Comparison of ENCODE assay signal across 11 mouse cellular contexts in the genomic region with DNA sequence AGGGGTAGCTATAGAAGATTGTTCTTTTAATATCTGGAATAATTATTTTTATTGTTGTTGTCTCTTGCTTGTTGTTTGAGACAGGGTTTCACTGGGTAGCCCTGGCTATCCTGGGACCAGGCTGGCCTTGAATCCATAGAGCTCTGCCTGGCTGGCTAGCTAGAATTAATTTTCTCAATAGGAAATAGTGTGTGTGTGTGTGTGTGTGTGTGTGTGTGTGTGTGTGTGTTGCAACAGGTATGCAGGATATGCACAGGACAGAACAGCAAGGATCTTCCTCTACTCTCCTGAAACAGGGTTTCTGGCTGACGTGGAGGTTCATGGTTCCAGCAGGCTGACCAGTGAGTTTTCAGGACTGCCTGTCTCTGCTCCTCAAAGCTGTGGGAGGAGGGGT. TPM values are rescaled to one million over a fixed set of nuclear protein-coding genes. Genes with fewer than 3 reads are reported as not detected.
DNase-seq lines count a peak whose midpoint lies in the region; ATAC-seq and TF ChIP-seq lines count a peak whose summit lies in the region.
"Had no signal": no experiment of that assay in that cellular context is flagged by ENCODE, and none has a peak within 500 bp of the region (broad histone marks: within the 10 kb centered on the region; RNA-seq: fewer than 3 reads in every experiment).

No protein-coding gene starts in this region.

- in situ Hi-C loops in ES-E14 (cut with MboI; ENCODE audit: low sequenced_read_pairs in 2 of 2, unreplicated experiment in 2 of 2), result no loop called here

- H3K36me3 ChIP-seq in heart, embryonic 12.5 days, result no peaks in the 10 kb centered on the region
- H3K36me3 ChIP-seq in ES-E14 (ENCODE audit: control insufficient read depth, insufficient read depth, low read length, poor library complexity, severe bottlenecking), result no peaks in the 10 kb centered on the region
- H3K36me3 ChIP-seq in heart, postnatal 0 days (replicated peaks; ENCODE audit: control insufficient read depth, insufficient read depth, low read length), result no peaks in the 10 kb centered on the region
- no peaks in the 10 kb centered on the region for H3K36me3 ChIP-seq in liver, postnatal 0 days (replicated peaks; ENCODE audit: insufficient read depth, low read length)

- peak overlapping the region; percentile 49 for H3K4me3 ChIP-seq in heart, embryonic 12.5 days
- peak overlapping the region; percentile 1 to 53; a peak in 3 of 4 replicates for H3K4me3 ChIP-seq in ES-E14 (ENCODE audit: insufficient read depth in 1 of 2, low read depth in 1 of 2, low read length in 2 of 2, poor library complexity in 1 of 2, severe bottlenecking in 1 of 2)
- H3K4me3 ChIP-seq in heart, postnatal 0 days (ENCODE audit: low read depth, low read length), result peak overlapping the region; percentile 20; the same call in 1 of the 2 replicates
- no peak overlapping the region for H3K4me3 ChIP-seq in liver, postnatal 0 days (ENCODE audit: low read depth, low read length)

- peak overlapping the region; percentile 82 for H3K4me2 ChIP-seq in heart, embryonic 12.5 days
- peak overlapping the region; percentile 47 for H3K4me2 ChIP-seq in heart, postnatal 0 days (ENCODE audit: low read depth, low read length)
- H3K4me2 ChIP-seq in liver, postnatal 0 days (ENCODE audit: low read depth, low read length), result peak overlapping the region; percentile 47

- WGBS in heart, embryonic 12.5 days, result 57% methylated on average over 1 of the region's 1 CpGs
- WGBS in heart, postnatal 0 days, result 80% methylated on average over 1 of the region's 1 CpGs
- WGBS in liver, postnatal 0 days (ENCODE audit: insufficient replicate concordance), result 56% methylated on average over 1 of the region's 1 CpGs

- TF ChIP-seq EP300 in heart, postnatal 0 days (IDR thresholded peaks at IDR 0.05; ENCODE audit: low read depth), result no peak
- no peak for TF ChIP-seq EP300 in liver, postnatal 0 days (IDR thresholded peaks at IDR 0.05; ENCODE audit: low read depth)

- H3K9me3 ChIP-seq in heart, embryonic 12.5 days (replicated peaks), result no peaks in the 10 kb centered on the region
- H3K9me3 ChIP-seq in ES-E14 (ENCODE audit: control insufficient read depth, insufficient read depth, low read depth, low read length), result no peaks in the 10 kb centered on the region
- H3K9me3 ChIP-seq in heart, postnatal 0 days (replicated peaks; ENCODE audit: control insufficient read depth, low read length), result no peaks in the 10 kb centered on the region
- H3K9me3 ChIP-seq in liver, postnatal 0 days (ENCODE audit: low read length), result no peaks in the 10 kb centered on the region

- TF ChIP-seq CTCF in heart, postnatal 0 days (IDR thresholded peaks at IDR 0.05; ENCODE audit: low read depth), result no peak
- no peak for TF ChIP-seq CTCF in liver, postnatal 0 days (IDR thresholded peaks at IDR 0.05; ENCODE audit: low read depth)

- peaks cover 8% of the 10 kb centered on the region for H3K4me1 ChIP-seq in heart, embryonic 12.5 days (replicated peaks)
- peaks cover 1 to 10% of the 10 kb centered on the region in 2 experiments; a peak in 3 of 4 replicates for H3K4me1 ChIP-seq in ES-E14 (ENCODE audit: control insufficient read depth in 2 of 2, insufficient read depth in 2 of 2, low read length in 2 of 2, poor library complexity in 1 of 2)
- no peaks in the 10 kb centered on the region for H3K4me1 ChIP-seq in heart, postnatal 0 days (ENCODE audit: control insufficient read depth, insufficient read depth)
- no peaks in the 10 kb centered on the region; the same call in 1 of the 2 replicates for H3K4me1 ChIP-seq in liver, postnatal 0 days (ENCODE audit: insufficient read depth)

- no peak overlapping the region for H3K9ac ChIP-seq in heart, embryonic 12.5 days
- peak overlapping the region; percentile 33; the same call in 1 of the 2 replicates for H3K9ac ChIP-seq in ES-E14 (ENCODE audit: insufficient read depth, low read depth, low read length, poor library complexity, severe bottlenecking)
- H3K9ac ChIP-seq in heart, postnatal 0 days (replicated peaks; ENCODE audit: low read depth, low read length), result peak overlapping the region; percentile 18; the same call in 1 of the 2 replicates
- no peak overlapping the region for H3K9ac ChIP-seq in liver, postnatal 0 days (replicated peaks)

- ATAC-seq in heart, embryonic 12.5 days (ENCODE audit: insufficient number of reproducible peaks, low FRiP score), result no peak
- ATAC-seq in heart, postnatal 0 days (ENCODE audit: insufficient read depth, low read depth), result no peak
- ATAC-seq in liver, postnatal 0 days, result no peak
- ATAC-seq in activated CD4-positive, CD25-positive, alpha-beta regulatory T cell, adult 4 months, result no peak
- ATAC-seq in inflammation-experienced regulatory T-cells, adult 6 months, result no peak

- DNase-seq in heart, adult 11 months, result no peak
- no peak for DNase-seq in ES-E14 (ENCODE audit: low read depth, low spot score)
- DNase-seq in heart, postnatal 0 days (ENCODE audit: low spot score), result no peak
- no peak for DNase-seq in liver, postnatal 0 days
- no peak for DNase-seq in urinary bladder, adult 2 months (ENCODE audit: low spot score)

- H3K27ac ChIP-seq in heart, embryonic 12.5 days (ENCODE audit: poor library complexity, severe bottlenecking), result no peak overlapping the region
- no peak overlapping the region; the same call in 1 of the 2 replicates for H3K27ac ChIP-seq in ES-E14 (ENCODE audit: insufficient read depth, low read depth, low read length, poor library complexity, severe bottlenecking)
- H3K27ac ChIP-seq in heart, postnatal 0 days (ENCODE audit: low read depth), result peak overlapping the region; percentile 56
- H3K27ac ChIP-seq in liver, postnatal 0 days (ENCODE audit: low read depth), result no peak overlapping the region

- H3K27me3 ChIP-seq in heart, embryonic 12.5 days (replicated peaks), result no peaks in the 10 kb centered on the region
- no peaks in the 10 kb centered on the region for H3K27me3 ChIP-seq in heart, postnatal 0 days (ENCODE audit: control insufficient read depth, insufficient read depth, low read length)
- H3K27me3 ChIP-seq in liver, postnatal 0 days (ENCODE audit: insufficient read depth, low read length), result no peaks in the 10 kb centered on the region

TF ChIP-seq in ES-E14, 5 proteins besides CTCF, POLR2A, EP300 and RAD21:
- no peak for TF ChIP-seq HCFC1 (IDR thresholded peaks at IDR 0.05; ENCODE audit: borderline replicate concordance, insufficient read depth, low read length)
- TF ChIP-seq ZC3H11A (IDR thresholded peaks at IDR 0.05; ENCODE audit: borderline replicate concordance, low read depth, low read length), result no peak
- TF ChIP-seq CHD2 (IDR thresholded peaks at IDR 0.05; ENCODE audit: low read depth, low read length), result no peak
- TF ChIP-seq ZNF384 (IDR thresholded peaks at IDR 0.05; ENCODE audit: low read depth, low read length), result no peak
- no peak for TF ChIP-seq MAFK (IDR thresholded peaks at IDR 0.05; ENCODE audit: insufficient read depth, low read depth, low read length)

RNA-seq across cellular contexts. Expression of gene Mill2, which starts 1.4 kb away (rescaled TPM):
- 0.17 and 0.31 TPM in 2 replicates for polyA plus RNA-seq in heart, embryonic 12.5 days (2016; fragmentation: Nextera tagmentation; extraction: Ambion mirVana)
- 0.04 and 0.21 TPM in 2 replicates for total RNA-seq in ES-E14 (2012; rRNA removed)
- total RNA-seq in heart, postnatal 0 days (2014; rRNA removed; ENCODE audit: low replicate concordance), result 0.34 and 3.0 TPM in 2 replicates
- 0.86 and 1.2 TPM in 2 replicates for polyA plus RNA-seq in heart, postnatal 0 days (2015; fragmentation: Nextera tagmentation; extraction: Ambion mirVana)
- polyA plus RNA-seq in liver, postnatal 0 days (2015; fragmentation: Nextera tagmentation; extraction: Ambion mirVana), result 0.17 and 0.36 TPM in 2 replicates
- not detected for polyA plus RNA-seq in activated CD4-positive, CD25-positive, alpha-beta regulatory T cell, adult 4 months (2017; shearing (Covaris generic))
- under 1 TPM; 0.57 to 0.67 (median 0.58) TPM for polyA plus RNA-seq in inflammation-experienced regulatory T-cells, adult 6 months (2017; shearing (Covaris generic))
- polyA plus RNA-seq in urinary bladder, adult 2 months (2012; rRNA removed), result 27.2 and 31.4 TPM in 2 replicates

RNA-seq across cellular contexts. Expression of gene Psg17, which starts 19.8 kb away (rescaled TPM):
- polyA plus RNA-seq in heart, embryonic 12.5 days (2016; fragmentation: Nextera tagmentation; extraction: Ambion mirVana), result not detected in 2 replicates
- total RNA-seq in ES-E14 (2012; rRNA removed), result not detected in 2 replicates
- not detected in 2 replicates for total RNA-seq in heart, postnatal 0 days (2014; rRNA removed; ENCODE audit: low replicate concordance)
- not detected in 2 replicates for polyA plus RNA-seq in heart, postnatal 0 days (2015; fragmentation: Nextera tagmentation; extraction: Ambion mirVana)
- not detected in 2 replicates for polyA plus RNA-seq in liver, postnatal 0 days (2015; fragmentation: Nextera tagmentation; extraction: Ambion mirVana)
- not detected for polyA plus RNA-seq in activated CD4-positive, CD25-positive, alpha-beta regulatory T cell, adult 4 months (2017; shearing (Covaris generic))
- not detected for polyA plus RNA-seq in inflammation-experienced regulatory T-cells, adult 6 months (2017; shearing (Covaris generic))
- polyA plus RNA-seq in urinary bladder, adult 2 months (2012; rRNA removed), result 0.37 and 0.59 TPM in 2 replicates
- total RNA-seq: adrenal gland, postnatal 14 days; gastrocnemius, postnatal 14 days had no signal

RNA-seq across cellular contexts. Expression of gene Pglyrp1, which starts 30.0 kb away (rescaled TPM):
- polyA plus RNA-seq in heart, embryonic 12.5 days (2016; fragmentation: Nextera tagmentation; extraction: Ambion mirVana), result 0.83 and 0.96 TPM in 2 replicates
- 0.89 and 1.4 TPM in 2 replicates for total RNA-seq in ES-E14 (2012; rRNA removed)
- 1.4 TPM in 1 of 2 replicates, not detected in the other for total RNA-seq in heart, postnatal 0 days (2014; rRNA removed; ENCODE audit: low replicate concordance)
- polyA plus RNA-seq in heart, postnatal 0 days (2015; fragmentation: Nextera tagmentation; extraction: Ambion mirVana), result 1.8 and 6.9 TPM in 2 replicates
- 118 and 119 TPM in 2 replicates for polyA plus RNA-seq in liver, postnatal 0 days (2015; fragmentation: Nextera tagmentation; extraction: Ambion mirVana)
- polyA plus RNA-seq in activated CD4-positive, CD25-positive, alpha-beta regulatory T cell, adult 4 months (2017; shearing (Covaris generic)), result 100 to 1,000 TPM; 275 to 290 TPM
- 100 to 1,000 TPM; 200 to 462 (median 264) TPM for polyA plus RNA-seq in inflammation-experienced regulatory T-cells, adult 6 months (2017; shearing (Covaris generic))
- 3.3 and 3.5 TPM in 2 replicates for polyA plus RNA-seq in urinary bladder, adult 2 months (2012; rRNA removed)

RNA-seq across cellular contexts. Expression of gene Psg19, which starts 42.9 kb away (rescaled TPM):
- not detected in 2 replicates for polyA plus RNA-seq in heart, embryonic 12.5 days (2016; fragmentation: Nextera tagmentation; extraction: Ambion mirVana)
- not detected in 2 replicates for total RNA-seq in ES-E14 (2012; rRNA removed)
- not detected in 2 replicates for total RNA-seq in heart, postnatal 0 days (2014; rRNA removed; ENCODE audit: low replicate concordance)
- polyA plus RNA-seq in heart, postnatal 0 days (2015; fragmentation: Nextera tagmentation; extraction: Ambion mirVana), result not detected in 2 replicates
- not detected in 2 replicates for polyA plus RNA-seq in liver, postnatal 0 days (2015; fragmentation: Nextera tagmentation; extraction: Ambion mirVana)
- not detected for polyA plus RNA-seq in activated CD4-positive, CD25-positive, alpha-beta regulatory T cell, adult 4 months (2017; shearing (Covaris generic))
- polyA plus RNA-seq in inflammation-experienced regulatory T-cells, adult 6 months (2017; shearing (Covaris generic)), result not detected
- not detected in 2 replicates for polyA plus RNA-seq in urinary bladder, adult 2 months (2012; rRNA removed)
- total RNA-seq: adrenal gland, postnatal 14 days; gastrocnemius, postnatal 14 days had no signal
- polyA plus RNA-seq: thymus, postnatal 0 days had no signal

Comparison
In these comparisons a context has a peak if more than half of its experiments do, and no peak if none do; other contexts are left out.
1. H3K9ac ChIP-seq: peak in ES-E14 (single experiment) and heart, postnatal 0 days (single experiment); none in heart, embryonic 12.5 days (single experiment) and liver, postnatal 0 days (single experiment).
2. RNA of gene Mill2, which starts 1.4 kb away (polyA plus RNA-seq): 27.2 to 31.4 TPM in urinary bladder, adult 2 months; 0.86 to 1.2 TPM in heart, postnatal 0 days, 0.57 to 0.67 TPM in inflammation-experienced regulatory T-cells, adult 6 months, 0.17 to 0.36 TPM in liver, postnatal 0 days, 0.17 to 0.31 TPM in heart, embryonic 12.5 days and not detected in activated CD4-positive, CD25-positive, alpha-beta regulatory T cell, adult 4 months; every median in the first group is over 10 times any median in the second.
3. RNA of gene Pglyrp1, which starts 30.0 kb away (polyA plus RNA-seq): 275 to 290 TPM in activated CD4-positive, CD25-positive, alpha-beta regulatory T cell, adult 4 months, 200 to 462 TPM in inflammation-experienced regulatory T-cells, adult 6 months and 118 to 119 TPM in liver, postnatal 0 days; 3.3 to 3.5 TPM in urinary bladder, adult 2 months, 1.8 to 6.9 TPM in heart, postnatal 0 days and 0.83 to 0.96 TPM in heart, embryonic 12.5 days; every median in the first group is over 10 times any median in the second.
4. Peak in every context shown above with its lines, with median percentiles within 50 percentile points of each other: H3K4me2 ChIP-seq.